Mouse (Mus musculus) telencephalon, adult 2 months (tissue): Measurements from ENCODE around the gene Vash2.
A peak's percentile ranks its signal among the peaks of the same experiment; 100 is the strongest.

Experiments used
- DNase-seq: peaks from one replicate; pipeline ENCODE4 v3.0.0-alpha.2; 2011; ENCODE audit warnings: low read depth, low spot score

Vash2 gene

DNA sequence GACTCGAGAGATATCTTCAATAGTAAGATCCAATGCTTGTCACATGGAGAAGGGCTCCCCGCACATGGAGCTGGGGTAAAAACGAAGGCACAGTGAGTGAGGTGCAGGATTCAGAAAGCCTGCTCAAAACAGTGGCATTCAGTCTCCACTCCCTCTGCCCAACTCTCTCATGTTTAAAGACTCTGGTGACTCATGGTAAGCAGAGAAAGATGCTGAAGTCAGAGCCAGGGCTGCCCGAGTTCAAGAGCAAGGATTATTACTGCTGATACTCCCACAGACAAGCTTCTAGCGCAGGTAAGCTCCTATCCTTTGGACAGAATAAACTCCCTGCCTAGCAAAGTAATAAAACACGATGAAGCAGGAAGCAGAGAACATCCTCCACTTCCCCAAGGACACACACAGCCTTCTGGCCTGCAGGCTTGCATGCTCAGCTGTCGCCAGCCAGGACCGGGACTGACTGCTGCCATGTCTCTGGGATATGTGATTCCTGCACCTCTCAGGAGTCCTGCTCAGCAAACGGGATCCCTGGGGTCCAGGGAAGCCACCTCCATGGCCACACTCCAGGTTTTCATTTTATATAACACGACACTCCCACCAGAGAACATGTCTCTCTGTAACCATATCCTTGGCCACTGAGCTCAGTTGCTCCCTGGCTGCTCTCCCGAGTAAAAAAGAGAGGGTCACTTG is 2.1 kb downstream of the Vash2 start:
- no peak for DNase-seq

- no peak for DNase-seq
Observed at GRCm38 (mm10) chr1:190974833-190975232, 4.3 kb downstream of the Vash2 start.

- DNase-seq: no peak
Observed at GRCm38 (mm10) chr1:190974191-190974590, 4.9 kb downstream of the Vash2 start.

DNA sequence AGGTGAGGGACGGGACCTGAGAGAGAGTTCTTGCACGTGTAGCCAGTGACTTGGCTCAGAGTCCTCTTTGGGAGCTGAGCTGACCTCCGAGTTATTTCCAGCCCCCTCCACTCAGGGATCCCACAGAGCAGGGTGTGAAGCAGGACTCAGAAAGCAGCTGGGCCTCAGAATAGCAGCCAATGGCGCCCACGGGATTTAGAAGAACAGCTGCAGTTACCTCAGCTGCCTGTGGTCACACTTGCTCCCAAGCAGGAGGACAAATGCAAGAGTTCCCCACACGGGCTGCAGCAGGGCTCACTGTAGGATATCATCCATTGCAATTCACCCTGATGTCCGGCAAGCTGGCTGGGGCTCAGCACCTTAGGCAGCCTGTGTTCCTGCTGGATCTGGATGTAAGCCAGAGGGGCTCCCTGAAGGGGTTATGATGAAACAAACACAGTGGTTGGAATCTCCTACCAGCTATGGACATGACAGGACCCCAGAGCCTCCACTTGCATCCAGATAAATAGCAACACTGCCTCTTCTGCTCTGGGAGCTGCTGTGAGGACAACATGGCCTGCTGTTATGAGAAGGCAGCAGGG is 6.4 kb downstream of the Vash2 start:
- DNase-seq: no peak

DNA sequence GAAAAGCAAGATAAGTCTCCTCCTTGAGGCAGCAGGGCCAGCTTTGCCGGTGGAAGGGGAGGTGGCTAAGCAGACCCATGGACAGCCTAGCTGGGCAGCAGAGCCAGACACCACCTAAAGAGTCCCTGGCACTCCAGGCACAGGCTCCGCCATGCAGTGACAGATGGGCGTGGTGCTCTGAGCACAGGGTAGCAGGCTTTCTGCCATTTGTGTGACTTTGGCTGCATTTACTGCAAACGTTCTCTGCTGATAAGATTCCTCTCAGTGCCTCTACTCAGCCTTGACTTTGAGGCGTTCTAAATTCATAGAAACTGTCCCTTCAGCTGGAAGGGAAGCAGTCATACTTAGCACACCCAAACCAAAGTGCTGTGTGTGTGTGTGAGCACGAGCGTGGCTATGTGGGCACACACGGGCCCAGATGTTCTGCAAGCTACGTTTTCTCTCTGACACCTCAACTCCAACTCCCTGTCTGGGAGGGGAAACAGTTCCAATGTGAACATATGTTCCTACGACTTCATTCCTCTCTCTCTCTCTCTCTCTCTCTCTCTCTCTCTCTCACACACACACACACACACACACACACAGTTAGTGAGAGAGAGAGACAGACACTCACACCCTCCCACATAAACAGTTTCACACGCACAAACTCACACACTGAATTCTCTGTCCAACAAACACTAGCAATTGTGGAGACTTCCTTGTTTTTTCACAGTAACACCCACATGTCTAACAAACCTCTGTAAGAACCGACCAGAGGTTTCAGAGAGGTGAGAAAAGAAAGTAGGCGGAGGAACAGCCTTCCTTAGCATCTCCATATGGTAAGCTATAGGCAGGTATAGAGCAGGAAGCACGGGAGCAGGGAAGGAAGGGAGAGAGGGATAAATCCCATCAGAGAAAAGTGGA is 7.1 kb downstream of the Vash2 start:
- peak; percentile 74 for DNase-seq

- no peak for DNase-seq
Observed at GRCm38 (mm10) chr1:190968010-190968409, 11.1 kb downstream of the Vash2 start.

DNA sequence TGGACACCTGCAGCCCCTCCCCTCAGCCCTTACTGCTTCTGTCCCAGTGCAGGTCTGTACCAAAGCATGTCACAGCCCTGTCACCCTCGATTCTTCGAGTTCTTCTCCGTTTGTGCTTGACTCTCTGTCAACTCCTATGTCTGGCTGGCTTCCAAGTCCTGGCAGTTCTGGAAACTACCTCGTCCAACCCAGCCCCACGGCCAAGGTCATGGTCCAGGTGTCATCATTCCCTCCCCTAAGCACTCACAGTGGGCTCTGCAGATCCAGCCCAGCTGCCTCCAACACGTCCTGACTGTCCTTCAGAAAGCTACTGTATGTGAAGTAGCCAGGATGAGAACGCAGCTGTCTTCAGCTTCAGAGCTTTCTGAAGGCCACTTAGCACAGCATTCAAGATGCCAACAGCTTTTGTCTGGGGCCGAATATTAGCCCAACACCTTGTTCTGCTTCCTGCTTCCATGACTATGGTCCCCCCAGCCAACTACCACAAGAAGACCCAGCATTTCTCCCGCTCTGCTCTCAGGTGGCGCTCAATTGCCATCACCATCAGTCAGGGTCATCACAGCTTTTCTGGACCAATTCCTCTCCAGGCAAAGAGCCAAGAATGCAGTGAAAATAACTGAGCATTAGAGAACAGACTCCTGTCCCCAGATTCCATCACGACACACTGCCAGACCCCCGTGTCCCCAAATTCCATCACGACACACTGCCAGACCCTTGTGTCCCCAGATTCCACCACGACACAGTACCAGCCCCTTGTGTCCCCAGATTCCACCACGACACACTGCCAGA is 13.9 kb downstream of the Vash2 start:
- DNase-seq: no peak

DNA sequence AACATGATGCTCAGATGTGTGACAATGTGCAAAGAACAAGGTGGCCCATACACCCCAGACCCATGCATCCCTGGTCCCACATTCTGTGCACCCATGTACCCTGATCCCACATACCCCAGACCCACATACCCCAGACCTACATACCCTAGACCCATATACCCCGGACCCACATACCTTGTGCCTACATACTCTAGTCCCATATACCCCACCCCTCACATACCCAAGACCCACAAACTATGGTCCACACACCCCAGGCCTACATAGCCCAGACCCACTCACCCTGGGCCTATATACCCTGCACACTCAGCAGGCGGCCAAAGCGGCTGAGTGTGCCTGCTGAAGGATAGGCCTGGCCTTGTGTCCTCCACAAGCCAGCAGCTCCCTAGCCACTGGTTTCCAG is 16.3 kb downstream of the Vash2 start:
- no peak for DNase-seq

- DNase-seq: no peak
Observed at GRCm38 (mm10) chr1:190958821-190959220, 20.3 kb downstream of the Vash2 start.

GRCm38 (mm10) chr1:190953009-190953408 is 26.1 kb downstream of the Vash2 start:
- DNase-seq: no peak

- no peak for DNase-seq
Observed at GRCm38 (mm10) chr1:190951014-190951413, 28.1 kb downstream of the Vash2 start.

GRCm38 (mm10) chr1:190948846-190949245 is 30.2 kb downstream of the Vash2 start:
- no peak for DNase-seq

DNA sequence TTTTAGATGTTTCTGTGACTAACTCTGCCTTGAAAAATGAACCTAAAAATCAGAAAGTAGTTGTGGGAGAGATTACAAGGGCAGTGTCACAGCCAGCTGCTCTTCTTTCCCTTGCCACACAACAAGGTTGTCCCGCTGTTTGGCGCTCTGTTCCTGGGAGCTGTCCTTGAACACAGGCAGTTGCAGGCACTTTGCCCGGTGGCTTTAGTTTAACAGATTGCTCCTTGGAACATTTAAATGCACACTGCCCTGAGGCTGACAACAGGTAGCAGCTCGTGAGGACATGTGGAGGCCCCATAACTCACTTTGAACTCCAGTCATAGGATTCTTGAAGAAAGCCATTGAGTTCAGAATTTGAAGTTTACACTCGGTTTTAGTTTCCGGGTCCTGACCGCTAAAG is 30.7 kb downstream of the Vash2 start:
- DNase-seq: no peak

DNA sequence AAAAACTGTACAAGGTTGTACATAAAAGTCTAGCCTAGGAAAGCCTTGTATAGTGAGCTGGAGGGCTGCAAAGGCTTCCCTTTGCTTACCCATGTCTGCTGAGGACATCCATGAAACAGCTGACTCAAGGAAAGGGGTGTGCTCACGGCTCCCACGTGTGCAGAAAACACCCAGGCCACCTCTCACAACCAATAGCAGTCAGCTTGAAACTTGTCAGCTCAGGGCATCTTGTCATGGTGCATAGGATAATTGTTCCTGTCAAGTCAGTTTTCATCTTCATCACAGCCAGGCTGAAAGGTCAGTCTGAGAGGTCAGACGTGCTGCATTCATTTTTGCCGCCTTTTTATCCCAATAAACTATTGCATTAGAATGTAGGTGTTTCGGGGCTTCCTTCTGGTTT is 31.1 kb downstream of the Vash2 start:
- DNase-seq: no peak

DNA sequence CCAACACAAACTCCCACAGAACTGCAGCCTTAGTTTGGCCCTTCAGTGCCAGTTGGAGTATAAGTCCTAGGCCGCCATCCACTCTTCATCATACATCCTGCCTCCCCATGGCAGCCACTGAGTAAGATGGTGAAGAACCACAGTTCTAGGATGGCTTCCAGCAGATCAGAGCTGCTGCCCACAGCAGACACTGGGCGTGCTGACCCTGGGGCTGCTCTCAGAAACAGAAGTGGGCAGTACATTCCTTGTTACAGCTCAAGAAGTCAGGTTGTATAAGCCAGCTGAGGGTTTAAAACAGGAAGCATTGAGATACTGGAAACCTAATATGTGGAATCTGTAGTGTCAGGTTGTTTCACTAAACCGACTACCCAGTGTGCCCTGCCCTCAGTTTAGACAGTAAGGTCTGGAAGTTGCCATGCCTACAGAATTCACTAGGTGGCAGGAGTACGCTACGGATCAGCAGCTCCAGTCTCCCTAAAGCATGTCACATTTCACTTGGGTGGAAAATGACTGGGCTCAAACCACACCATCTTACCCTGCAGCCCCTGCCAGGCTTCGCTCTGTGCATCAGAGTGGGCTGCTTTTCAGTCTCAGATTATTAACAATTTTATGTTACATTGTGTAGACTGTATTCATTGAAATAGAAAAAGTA is 34.9 kb downstream of the Vash2 start:
- DNase-seq: peak; percentile 55

DNA sequence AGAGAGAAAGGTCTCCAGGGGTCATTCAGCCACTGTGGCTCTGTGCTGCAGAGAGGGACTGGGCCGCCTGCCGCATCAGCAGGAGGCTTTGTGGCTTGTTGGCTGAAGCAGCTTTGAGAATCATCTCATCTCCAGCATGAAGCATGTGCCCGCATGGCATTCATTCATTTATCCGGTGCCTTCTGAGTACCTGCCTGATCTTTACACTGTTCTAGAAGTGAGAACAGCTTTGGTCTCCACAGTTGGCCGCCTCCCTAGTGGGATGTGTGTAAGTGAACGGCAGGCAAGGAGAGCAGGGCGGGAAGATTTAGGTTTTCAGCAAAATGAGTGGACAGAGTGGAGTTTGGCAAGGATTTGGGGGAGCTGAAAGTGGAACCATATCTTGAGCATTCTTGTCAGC is 39.3 kb downstream of the Vash2 start:
- DNase-seq: no peak

DNA sequence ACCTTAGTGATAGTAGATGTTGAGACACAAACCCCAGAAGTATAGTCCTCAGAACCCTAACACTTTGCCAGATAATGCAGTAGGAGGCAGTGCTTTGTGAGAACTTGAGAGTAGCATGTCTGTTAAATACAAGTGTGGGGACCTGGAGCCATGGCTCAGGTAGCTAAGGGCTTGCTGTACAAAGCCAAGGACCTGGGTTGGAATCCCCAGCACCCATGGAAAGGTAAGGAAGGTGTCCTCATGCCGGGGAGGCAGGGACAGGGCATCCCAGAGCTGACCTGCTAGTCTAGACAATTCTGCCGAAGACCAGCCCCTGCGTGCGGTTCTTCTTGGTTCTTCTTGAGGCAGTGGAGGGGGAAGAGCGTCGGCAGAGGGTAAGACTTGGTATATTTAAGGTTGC is 48.9 kb downstream of the Vash2 start:
- no peak for DNase-seq

DNA sequence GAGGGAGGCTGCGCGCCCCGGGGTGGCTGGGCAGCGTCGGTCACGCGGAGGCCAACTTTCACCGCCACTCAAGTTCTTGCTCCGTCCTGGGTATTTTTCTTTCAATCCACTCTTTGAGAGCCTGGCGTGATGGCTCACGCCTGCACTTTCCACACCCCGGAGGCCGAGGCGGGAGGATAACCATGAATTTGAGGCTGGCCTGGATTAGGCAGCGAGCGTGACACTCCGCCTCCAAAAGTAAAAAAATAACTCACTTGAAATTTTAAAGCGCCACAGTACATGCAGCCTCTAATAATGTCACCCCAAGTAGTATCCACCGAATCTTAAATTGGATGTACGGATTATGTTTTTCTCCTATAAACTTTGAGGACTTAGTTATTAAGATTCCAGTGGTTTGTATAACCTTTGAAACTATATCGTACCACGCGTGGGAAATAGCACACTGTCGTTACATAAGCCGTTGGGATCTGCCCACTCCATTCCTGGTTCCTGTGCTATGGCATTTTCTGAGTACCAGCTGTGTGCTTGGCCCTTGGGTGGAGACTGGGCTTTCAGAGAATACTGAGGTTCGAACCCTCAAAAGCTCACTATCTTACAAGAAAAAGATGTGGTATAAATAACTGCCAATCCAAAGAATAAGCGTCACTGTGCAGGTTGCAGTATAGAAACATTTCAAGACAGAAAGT is 49.9 kb downstream of the Vash2 start:
- DNase-seq: no peak

GRCm38 (mm10) chr1:190928370-190929009 is 50.6 kb downstream of the Vash2 start:
- DNase-seq: peak; percentile 99

GRCm38 (mm10) chr1:190927751-190928369 is 51.2 kb downstream of the Vash2 start:
- DNase-seq: no peak
